Mouse (Mus musculus): Measurements from ENCODE around the gene Cacul1. TPM values are rescaled to one million over a fixed set of nuclear protein-coding genes. Genes with fewer than 3 reads are reported as not detected.

The Cacul1 gene
- polyA plus RNA-seq, 1 experiment from 2014 or later: 52.9 TPM

DNA sequence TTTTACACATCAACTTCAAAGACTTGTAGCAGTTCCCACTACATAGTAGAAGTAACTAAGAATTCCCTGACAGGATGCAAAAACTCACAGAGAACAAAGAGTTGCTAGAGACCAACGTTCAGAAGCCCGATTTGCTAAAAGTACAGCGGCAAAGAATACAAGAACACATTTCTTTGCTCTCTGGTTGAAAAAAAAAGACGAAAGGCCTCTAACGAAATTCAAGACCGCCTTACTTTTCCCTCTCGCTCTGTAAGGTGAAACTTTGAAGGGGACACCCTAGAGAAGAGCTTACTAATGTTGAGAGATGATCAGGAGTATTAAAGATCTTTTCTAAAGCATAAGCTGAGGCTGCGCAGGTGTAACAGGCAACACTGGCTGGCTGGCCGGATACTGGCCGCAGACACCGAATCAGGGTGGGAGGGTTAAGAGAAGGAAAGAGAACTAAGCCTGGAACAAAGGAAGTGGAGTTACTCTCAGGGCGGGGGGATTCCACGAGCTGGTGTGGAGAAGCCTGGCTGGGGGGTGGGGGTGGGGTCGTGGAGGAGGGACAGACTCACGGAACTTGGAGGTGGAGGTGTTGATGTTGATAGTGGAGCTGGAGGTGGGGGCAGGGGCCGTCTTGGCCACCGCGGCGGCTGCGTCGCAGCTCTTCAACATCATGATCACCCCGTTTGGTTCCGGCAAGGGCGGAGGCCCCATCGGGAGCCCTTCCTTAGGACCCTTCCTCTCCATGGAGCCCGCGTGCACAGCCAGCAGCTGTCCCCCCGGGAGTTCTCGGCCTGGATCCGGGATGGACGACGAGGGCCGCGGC, 849 bp downstream of the Cacul1 start:
- H3K27ac ChIP-seq: peak overlapping the region; percentile 86
- 1% methylated on average over 34 of the region's 34 CpGs for WGBS (ENCODE audit: missing documents)

DNA sequence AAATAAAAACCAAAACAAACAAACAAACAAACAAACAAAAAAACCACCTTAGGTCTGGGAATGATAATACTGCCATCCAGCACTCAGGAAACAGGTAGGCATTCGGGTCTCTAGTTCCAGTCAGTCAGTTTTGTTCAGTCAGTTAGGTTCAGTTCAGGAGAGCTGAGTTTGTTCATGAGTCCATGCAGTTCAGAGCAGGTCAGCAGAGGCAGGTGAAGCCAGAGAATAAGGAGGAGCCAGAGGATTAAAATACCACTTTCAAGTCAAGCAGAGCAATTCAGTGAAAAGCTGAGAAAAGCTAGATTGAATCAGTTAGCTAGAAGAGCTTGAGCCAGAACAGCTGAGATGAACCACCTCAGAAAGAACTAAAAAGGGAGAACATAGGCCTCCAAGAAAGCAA, 4.1 kb downstream of the Cacul1 start:
- 0 out of 2 replicates have a peak overlapping the region, but pooled peaks have one; percentile 1 for H3K4me3 ChIP-seq (ENCODE audit: inconsistent target)
- WGBS (ENCODE audit: missing documents): 100% methylated on average over 1 of the region's 1 CpGs
- no peak overlapping the region for H3K27ac ChIP-seq
- no peaks in the 10 kb centered on the region; the same call in 1 of the 2 replicates for H3K36me3 ChIP-seq (ENCODE audit: inconsistent target)
- peaks cover 86% of the 10 kb centered on the region for H3K79me2 ChIP-seq (ENCODE audit: inconsistent target)

More for the DNA sequence above, 849 bp downstream of the Cacul1 start:
- H3K4me3 ChIP-seq (ENCODE audit: inconsistent target): peak overlapping the region; percentile 80
- H3K36me3 ChIP-seq (ENCODE audit: inconsistent target): no peaks in the 10 kb centered on the region
- peaks cover 54% of the 10 kb centered on the region for H3K79me2 ChIP-seq (ENCODE audit: inconsistent target)

- Histone ChIP-seq H3K36me3 (ENCODE audit: inconsistent target) (peaks cover 28% of the 10 kb centered on the region), H3K27ac (no peak overlapping the region), H3K4me3 (ENCODE audit: inconsistent target) (no peak overlapping the region), H3K79me2 (ENCODE audit: inconsistent target) (peaks cover 100% of the 10 kb centered on the region)
Observed at GRCm38 (mm10) chr19:60560497-60560896, 20.3 kb downstream of the Cacul1 start.

DNA sequence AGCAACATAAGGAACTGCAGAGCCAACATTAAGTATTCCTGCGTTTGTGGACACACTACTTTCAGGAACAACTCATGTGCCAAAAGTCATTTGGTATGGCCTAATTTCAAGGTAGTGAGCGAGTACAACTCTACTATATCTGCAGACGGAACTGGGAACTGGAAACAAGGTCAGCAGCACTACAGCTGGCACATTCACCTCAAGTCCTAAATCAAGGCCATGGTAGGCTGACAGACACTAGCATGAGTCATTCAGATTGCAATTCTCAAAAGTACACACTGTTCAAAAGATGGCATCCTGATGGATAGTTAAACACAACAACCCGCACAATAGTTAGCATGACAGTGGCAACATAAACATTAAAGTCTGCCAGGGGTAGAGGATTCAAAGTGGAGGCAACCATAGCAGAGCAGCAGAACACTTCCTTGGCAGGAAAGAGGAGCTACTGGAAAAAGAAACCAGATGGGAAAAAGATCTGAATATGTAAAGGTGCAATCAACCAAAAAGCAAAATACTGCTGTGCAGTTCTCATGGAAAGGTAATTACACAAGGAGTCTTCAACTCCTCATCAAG, 25.9 kb downstream of the Cacul1 start:
- Histone ChIP-seq H3K36me3 (ENCODE audit: inconsistent target) (peaks cover 35% of the 10 kb centered on the region; the same call in 1 of the 2 replicates), H3K27ac (no peak overlapping the region)
- WGBS (ENCODE audit: missing documents): 92% methylated on average over 4 of the region's 4 CpGs

GRCm38 (mm10) chr19:60553501-60553900, 27.3 kb downstream of the Cacul1 start:
- Histone ChIP-seq H3K4me3 (ENCODE audit: inconsistent target) (no peak overlapping the region), H3K79me2 (ENCODE audit: inconsistent target) (peaks cover 100% of the 10 kb centered on the region), H3K27ac (no peak overlapping the region), H3K36me3 (ENCODE audit: inconsistent target) (peaks cover 42% of the 10 kb centered on the region; the same call in 1 of the 2 replicates)

More for the DNA sequence above, 25.9 kb downstream of the Cacul1 start:
- Histone ChIP-seq H3K79me2 (ENCODE audit: inconsistent target) (peaks cover 100% of the 10 kb centered on the region), H3K4me3 (ENCODE audit: inconsistent target) (no peak overlapping the region)

GRCm38 (mm10) chr19:60543302-60543701, 37.5 kb downstream of the Cacul1 start:
- Histone ChIP-seq H3K36me3 (ENCODE audit: inconsistent target) (peaks cover 44% of the 10 kb centered on the region), H3K27ac (no peak overlapping the region), H3K4me3 (ENCODE audit: inconsistent target) (no peak overlapping the region), H3K79me2 (ENCODE audit: inconsistent target) (peaks cover 94% of the 10 kb centered on the region)
- WGBS (ENCODE audit: missing documents): 93% methylated on average over 2 of the region's 2 CpGs

DNA sequence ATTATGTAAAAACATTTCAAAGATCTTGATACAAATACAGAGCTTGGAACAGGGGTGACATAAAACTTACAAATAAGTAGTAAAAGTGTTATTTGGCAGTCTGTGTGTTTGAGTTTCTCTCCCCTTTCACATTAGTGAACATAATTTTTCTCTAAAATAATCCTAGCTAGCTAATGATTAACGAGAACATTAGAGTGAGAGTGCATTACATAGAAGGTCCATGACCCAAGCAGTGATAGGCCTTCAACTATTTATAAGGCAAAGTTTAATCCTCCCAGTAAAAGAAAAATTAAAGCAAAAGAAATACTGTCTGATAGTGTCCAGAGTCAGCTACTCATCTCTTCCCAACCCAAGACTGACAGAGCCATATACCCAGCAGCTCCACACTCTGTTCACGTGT, 48.9 kb downstream of the Cacul1 start:
- peaks cover 37% of the 10 kb centered on the region for H3K79me2 ChIP-seq (ENCODE audit: inconsistent target)
- WGBS (ENCODE audit: missing documents): 96% methylated on average over 2 of the region's 2 CpGs
- peaks cover 64% of the 10 kb centered on the region for H3K36me3 ChIP-seq (ENCODE audit: inconsistent target)
- no peak overlapping the region for H3K4me3 ChIP-seq (ENCODE audit: inconsistent target)
- H3K27ac ChIP-seq: no peak overlapping the region

DNA sequence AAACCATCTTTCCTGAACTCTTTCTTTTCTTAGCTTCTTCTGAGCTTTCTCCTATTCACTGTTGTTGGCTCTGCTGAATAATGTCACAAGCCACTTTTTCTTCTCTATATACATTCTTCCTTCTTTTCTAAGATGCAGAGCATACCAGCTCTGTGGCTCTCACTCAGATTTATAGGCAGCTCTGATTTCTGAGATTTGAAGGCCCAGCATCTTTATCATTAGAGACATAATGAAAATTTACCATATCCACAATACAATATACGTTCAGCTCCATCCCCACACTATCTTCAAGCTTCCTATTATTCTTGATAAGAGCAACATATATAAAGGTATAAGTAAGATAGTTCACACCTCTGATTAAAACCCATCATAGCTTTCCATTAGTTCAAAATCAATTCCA, 50.7 kb downstream of the Cacul1 start:
- Histone ChIP-seq H3K79me2 (ENCODE audit: inconsistent target) (peaks cover 25% of the 10 kb centered on the region), H3K4me3 (ENCODE audit: inconsistent target) (no peak overlapping the region), H3K27ac (no peak overlapping the region), H3K36me3 (ENCODE audit: inconsistent target) (peaks cover 61% of the 10 kb centered on the region)
- WGBS (ENCODE audit: missing documents): 100% methylated on average over 1 of the region's 1 CpGs

DNA sequence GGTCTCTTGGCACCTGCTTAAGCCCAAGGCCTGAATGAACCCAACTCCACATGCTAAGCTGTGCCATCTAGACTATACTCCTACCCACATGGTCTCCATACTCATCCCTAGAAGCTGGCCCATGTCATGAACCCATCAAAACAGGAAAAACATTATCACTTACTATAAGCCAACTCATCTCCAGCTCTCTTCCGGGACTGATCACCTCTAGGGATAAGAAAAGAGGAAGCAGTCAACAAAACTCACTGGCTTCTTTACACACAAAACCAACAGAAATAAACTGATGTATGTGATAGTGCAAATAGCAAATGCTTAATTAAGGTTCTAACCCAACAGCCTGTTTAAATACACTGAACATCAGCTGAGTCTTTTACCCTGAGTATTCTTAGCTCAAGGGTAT, 51.5 kb downstream of the Cacul1 start:
- 80% methylated on average over 1 of the region's 1 CpGs for WGBS (ENCODE audit: missing documents)
- H3K36me3 ChIP-seq (ENCODE audit: inconsistent target): peaks cover 53% of the 10 kb centered on the region

GRCm38 (mm10) chr19:60528602-60529001, 52.2 kb downstream of the Cacul1 start:
- Histone ChIP-seq H3K4me3 (ENCODE audit: inconsistent target) (no peak overlapping the region), H3K27ac (no peak overlapping the region), H3K79me2 (ENCODE audit: inconsistent target) (peaks cover 13% of the 10 kb centered on the region; the same call in 1 of the 2 replicates), H3K36me3 (ENCODE audit: inconsistent target) (peaks cover 46% of the 10 kb centered on the region)
- WGBS (ENCODE audit: missing documents): 89% methylated on average over 3 of the region's 3 CpGs

More for the DNA sequence above, 51.5 kb downstream of the Cacul1 start:
- Histone ChIP-seq H3K4me3 (ENCODE audit: inconsistent target) (no peak overlapping the region), H3K27ac (no peak overlapping the region), H3K79me2 (ENCODE audit: inconsistent target) (peaks cover 17% of the 10 kb centered on the region; the same call in 1 of the 2 replicates)

DNA sequence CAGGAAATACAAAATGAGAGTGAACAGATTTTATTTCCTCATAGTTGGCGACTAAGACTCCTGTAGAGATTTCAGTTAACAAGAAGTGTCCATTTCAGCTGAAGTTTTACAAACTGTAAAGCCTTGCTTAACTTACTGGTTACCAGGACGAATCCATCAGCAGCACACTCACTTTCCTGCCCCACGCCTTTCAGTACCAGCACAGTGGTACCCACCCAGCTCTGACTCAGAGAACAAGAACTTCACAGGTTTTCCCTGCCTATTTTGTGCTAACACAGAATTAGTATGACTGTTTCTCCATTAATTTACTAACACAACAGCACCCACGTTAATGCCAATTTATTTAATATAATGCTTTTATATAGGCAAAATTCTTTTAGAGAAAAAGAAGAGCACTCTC, 53.9 kb downstream of the Cacul1 start:
- Histone ChIP-seq H3K4me3 (ENCODE audit: inconsistent target) (no peak overlapping the region), H3K79me2 (ENCODE audit: inconsistent target) (no peaks in the 10 kb centered on the region), H3K36me3 (ENCODE audit: inconsistent target) (peaks cover 31% of the 10 kb centered on the region), H3K27ac (no peak overlapping the region)
- 78% methylated on average over 4 of the region's 4 CpGs for WGBS (ENCODE audit: missing documents)

GRCm38 (mm10) chr19:60525086-60525485, 55.7 kb downstream of the Cacul1 start:
- H3K79me2 ChIP-seq (ENCODE audit: inconsistent target): no peaks in the 10 kb centered on the region
- H3K27ac ChIP-seq: no peak overlapping the region
- 83% methylated on average over 1 of the region's 1 CpGs for WGBS (ENCODE audit: missing documents)
- H3K4me3 ChIP-seq (ENCODE audit: inconsistent target): no peak overlapping the region
- peaks cover 25% of the 10 kb centered on the region for H3K36me3 ChIP-seq (ENCODE audit: inconsistent target)

- 97% methylated on average over 3 of the region's 3 CpGs for WGBS (ENCODE audit: missing documents)
- Histone ChIP-seq H3K36me3 (ENCODE audit: inconsistent target) (peaks cover 21% of the 10 kb centered on the region), H3K27ac (no peak overlapping the region), H3K4me3 (ENCODE audit: inconsistent target) (no peak overlapping the region), H3K79me2 (ENCODE audit: inconsistent target) (no peaks in the 10 kb centered on the region)
Observed at GRCm38 (mm10) chr19:60524678-60525077, 56.1 kb downstream of the Cacul1 start.

GRCm38 (mm10) chr19:60520131-60520530, 60.7 kb downstream of the Cacul1 start:
- Histone ChIP-seq H3K36me3 (ENCODE audit: inconsistent target) (no peaks in the 10 kb centered on the region), H3K79me2 (ENCODE audit: inconsistent target) (no peaks in the 10 kb centered on the region), H3K27ac (no peak overlapping the region), H3K4me3 (ENCODE audit: inconsistent target) (no peak overlapping the region)
- WGBS (ENCODE audit: missing documents): 63% methylated on average over 3 of the region's 3 CpGs

GRCm38 (mm10) chr19:60515064-60515463, 65.8 kb downstream of the Cacul1 start:
- Histone ChIP-seq H3K4me3 (ENCODE audit: inconsistent target) (no peak overlapping the region), H3K27ac (no peak overlapping the region), H3K36me3 (ENCODE audit: inconsistent target) (no peaks in the 10 kb centered on the region), H3K79me2 (ENCODE audit: inconsistent target) (no peaks in the 10 kb centered on the region)
- 88% methylated on average over 2 of the region's 2 CpGs for WGBS (ENCODE audit: missing documents)
